ENCODE assay signal across 8 mouse cellular contexts in the genomic region with DNA sequence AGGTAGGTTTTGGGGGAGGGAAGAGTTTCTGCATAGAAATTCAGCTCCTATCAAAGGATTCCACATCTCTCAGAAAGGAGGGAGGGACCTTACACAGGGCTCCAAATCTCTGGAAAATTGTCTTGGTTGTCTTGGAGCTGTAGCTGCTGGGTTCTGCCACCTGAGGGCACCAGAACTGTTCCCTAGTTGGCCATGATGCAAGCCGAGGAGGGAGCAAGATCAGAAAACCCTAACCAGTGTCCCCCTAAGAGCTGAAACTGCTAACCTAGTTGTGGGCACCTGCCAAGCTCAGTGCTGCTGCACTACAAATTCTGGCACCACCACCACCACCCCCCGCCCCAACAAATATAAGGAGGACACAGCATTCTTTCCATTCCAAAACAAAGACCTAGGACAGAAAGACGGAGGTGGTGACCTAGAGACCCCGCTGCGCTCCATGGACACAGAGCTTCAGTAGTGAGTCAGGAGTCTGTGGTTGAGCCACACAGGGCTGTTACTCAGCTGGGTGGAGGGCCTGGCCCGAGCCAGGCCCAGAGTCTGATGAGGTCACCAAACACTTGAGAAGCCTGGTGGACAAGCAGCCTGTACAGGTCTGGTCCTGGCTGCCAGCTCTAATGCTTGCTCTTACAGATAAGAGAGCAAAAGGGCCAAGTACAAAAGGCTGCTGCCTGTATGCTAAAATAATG. TPM values are rescaled to one million over a fixed set of nuclear protein-coding genes. Genes with fewer than 3 reads are reported as not detected.
DNase-seq lines count a peak whose midpoint lies in the region; ATAC-seq and TF ChIP-seq lines count a peak whose summit lies in the region.

No protein-coding gene starts in this region.

- no peaks in the 10 kb centered on the region for H3K9me3 ChIP-seq in embryonic facial prominence, embryonic 10.5 days
- H3K9me3 ChIP-seq in intestine, postnatal 0 days (ENCODE audit: control insufficient read depth) = no peaks in the 10 kb centered on the region
- no peaks in the 10 kb centered on the region for H3K9me3 ChIP-seq in midbrain, embryonic 15.5 days

- H3K27ac ChIP-seq in embryonic facial prominence, embryonic 10.5 days (replicated peaks) = peak overlapping the region; percentile 72
- no peak overlapping the region for H3K27ac ChIP-seq in intestine, postnatal 0 days (ENCODE audit: low read depth, low read length)
- H3K27ac ChIP-seq in midbrain, embryonic 15.5 days = no peak overlapping the region

- peak; percentile 89 for TF ChIP-seq CTCF in intestine, postnatal 0 days (IDR thresholded peaks at IDR 0.05; ENCODE audit: low read depth)

- no peak overlapping the region for H3K4me3 ChIP-seq in embryonic facial prominence, embryonic 10.5 days
- H3K4me3 ChIP-seq in intestine, postnatal 0 days (ENCODE audit: low read depth, low read length) = no peak overlapping the region
- H3K4me3 ChIP-seq in midbrain, embryonic 15.5 days = no peak overlapping the region

- no peak overlapping the region for H3K4me2 ChIP-seq in intestine, postnatal 0 days (replicated peaks; ENCODE audit: low read depth)
- no peak overlapping the region for H3K4me2 ChIP-seq in midbrain, embryonic 15.5 days

- H3K36me3 ChIP-seq in embryonic facial prominence, embryonic 10.5 days (replicated peaks) = peaks cover 90% of the 10 kb centered on the region
- H3K36me3 ChIP-seq in intestine, postnatal 0 days (ENCODE audit: control insufficient read depth, insufficient read depth) = peaks cover 93% of the 10 kb centered on the region
- H3K36me3 ChIP-seq in midbrain, embryonic 15.5 days (replicated peaks) = peaks cover 25% of the 10 kb centered on the region

- peak; percentile 61; the same call in 1 of the 2 replicates for ATAC-seq in intestine, postnatal 0 days
- ATAC-seq in midbrain, embryonic 15.5 days (replicated peaks) = peak; percentile 65
- no peak for ATAC-seq in erythroid progenitor cell, adult 5-6 weeks (replicated peaks; ENCODE audit: low FRiP score, poor library complexity, severe bottlenecking)

- H3K27me3 ChIP-seq in embryonic facial prominence, embryonic 10.5 days (replicated peaks; ENCODE audit: low read depth, poor library complexity, severe bottlenecking) = no peaks in the 10 kb centered on the region
- H3K27me3 ChIP-seq in intestine, postnatal 0 days (replicated peaks; ENCODE audit: control insufficient read depth, insufficient read depth, low read length) = no peaks in the 10 kb centered on the region
- no peaks in the 10 kb centered on the region for H3K27me3 ChIP-seq in midbrain, embryonic 15.5 days (replicated peaks)

- H3K4me1 ChIP-seq in embryonic facial prominence, embryonic 10.5 days = peaks cover 21% of the 10 kb centered on the region
- H3K4me1 ChIP-seq in intestine, postnatal 0 days (replicated peaks; ENCODE audit: control insufficient read depth, insufficient read depth, low read length) = no peaks in the 10 kb centered on the region
- 0 out of 2 replicates have a peak, but pooled peaks cover 4% of the 10 kb centered on the region for H3K4me1 ChIP-seq in midbrain, embryonic 15.5 days

- DNase-seq in 416B (ENCODE audit: low read depth) = peak; percentile 55
- peak; percentile 69 to 88 for DNase-seq in adrenal gland, adult (ENCODE audit: inconsistent age in 2 of 2, low spot score in 1 of 2)
- DNase-seq in embryonic facial prominence, embryonic 10.5 days (ENCODE audit: low spot score) = peak; percentile 73
- peak; percentile 80 to 84 for DNase-seq in heart, adult 18-20 months
- peak; percentile 80 to 87 for DNase-seq in left cerebral cortex, postnatal 25 days (ENCODE audit: low spot score in 2 of 2)

- no peak overlapping the region for H3K9ac ChIP-seq in intestine, postnatal 0 days (ENCODE audit: low read depth, low read length)
- H3K9ac ChIP-seq in midbrain, embryonic 15.5 days = no peak overlapping the region

- 63% methylated on average over 6 of the region's 6 CpGs for whole genome bisulfite sequencing in embryonic facial prominence, embryonic 10.5 days
- WGBS in intestine, postnatal 0 days = 56% methylated on average over 6 of the region's 6 CpGs
- WGBS in midbrain, embryonic 15.5 days = 72% methylated on average over 6 of the region's 6 CpGs

- intact Hi-C loops in left cerebral cortex, postnatal 25 days (cut with DNase I) = loop anchor here (2.0 to 5.0 kb wide), 4 partner anchors 133 to 369 kb away; partner anchors contain the start of gene Add3

RNA-seq across cellular contexts. Expression of gene Xpnpep1, which starts 31.9 kb away (rescaled TPM):
- 158 and 159 TPM in 2 replicates for polyA plus RNA-seq in embryonic facial prominence, embryonic 10.5 days (2016; fragmentation: Nextera tagmentation; extraction: Ambion mirVana)
- 10 to 100 TPM; 65.2 to 73.3 TPM for total RNA-seq in heart, adult 18-20 months (2021)
- polyA plus RNA-seq in intestine, postnatal 0 days (2015; fragmentation: Nextera tagmentation; extraction: Ambion mirVana) = 333 and 357 TPM in 2 replicates
- 10 to 100 TPM; 75.4 TPM for total RNA-seq in left cerebral cortex, postnatal 25 days (2021)
- 124 and 125 TPM in 2 replicates for polyA plus RNA-seq in midbrain, embryonic 15.5 days (2015; fragmentation: Nextera tagmentation; extraction: Ambion mirVana)
- total RNA-seq in erythroid progenitor cell, adult 5-6 weeks (2015; ENCODE audit: low replicate concordance) = 36.4 and 45.7 TPM in 2 replicates
- total RNA-seq in erythroid progenitor cell, adult 5-6 weeks (2017; ENCODE audit: low replicate concordance) = 27.3 and 49.2 TPM in 2 replicates
